In genomic region chr9:65859656-65860055, GRCm38 (mm10) we compare ENCODE assay signal across 24 mouse cellular contexts. TPM values are rescaled to one million over a fixed set of nuclear protein-coding genes. Genes with fewer than 3 reads are reported as not detected.
DNase-seq lines count a peak whose midpoint lies in the region; ATAC-seq and TF ChIP-seq lines count a peak whose summit lies in the region.
"Had no signal": no experiment of that assay in that cellular context is flagged by ENCODE, and none has a peak within 500 bp of the region (broad histone marks: within the 10 kb centered on the region; RNA-seq: fewer than 3 reads in every experiment).

No protein-coding gene starts in this region.

- 57% methylated on average over 1 of the region's 1 CpGs for WGBS in forebrain, embryonic 14.5 days
- WGBS in forebrain, embryonic 15.5 days: 67% methylated on average over 1 of the region's 1 CpGs

- TF ChIP-seq POLR2A in brain, embryonic 14.5 days (IDR thresholded peaks at IDR 0.05; ENCODE audit: borderline replicate concordance, extremely low read depth, insufficient read depth, insufficient read length, poor library complexity, severe bottlenecking): no peak

- H3K9me3 ChIP-seq in forebrain, embryonic 14.5 days (replicated peaks; ENCODE audit: control insufficient read depth, low read length): no peaks in the 10 kb centered on the region
- no peaks in the 10 kb centered on the region for H3K9me3 ChIP-seq in forebrain, embryonic 15.5 days
- H3K9me3 ChIP-seq: embryonic facial prominence, embryonic 10.5 days; forebrain, embryonic 13.5 days; heart, embryonic 10.5 days; hindbrain, embryonic 12.5 days had no signal

- peak; percentile 7 for DNase-seq in forebrain, embryonic 14.5 days (ENCODE audit: low spot score)
- peak; percentile 15 for DNase-seq in brain, embryonic 14.5 days (ENCODE audit: low read depth)
- DNase-seq in cerebellum, adult 8-10 months: peak; percentile 25
- DNase-seq in cerebellum, postnatal 14 days: peak; percentile 26 to 41
- DNase-seq in layer of hippocampus, adult 11-12 months (ENCODE audit: low spot score): no peak
- DNase-seq in right cerebral cortex, postnatal 36 days (ENCODE audit: low spot score in 2 of 2): no peak
- DNase-seq in thymus, postnatal 0 days (ENCODE audit: low spot score): no peak
- DNase-seq: adrenal gland, postnatal 14 days; gastrocnemius, postnatal 10 days; heart, adult 18-20 months; heart, postnatal 10 days; heart, postnatal 4 days; kidney, adult 8-10 months had no signal

- H3K27me3 ChIP-seq in forebrain, embryonic 14.5 days (replicated peaks; ENCODE audit: control insufficient read depth, insufficient read depth, low read length): no peaks in the 10 kb centered on the region
- H3K27me3 ChIP-seq in forebrain, embryonic 15.5 days: no peaks in the 10 kb centered on the region
- H3K27me3 ChIP-seq: CH12.LX; forebrain, embryonic 13.5 days; hindbrain, embryonic 12.5 days; Patski had no signal

- ATAC-seq in forebrain, embryonic 14.5 days: no peak
- ATAC-seq in forebrain, embryonic 15.5 days (replicated peaks): no peak
- ATAC-seq: activated CD4-positive, CD25-positive, alpha-beta regulatory T cell, adult 4 months; forebrain, embryonic 13.5 days; hindbrain, embryonic 16.5 days; inflammation-experienced regulatory T-cells, adult 6 months; intestine, postnatal 0 days; Patski had no signal

- H3K4me1 ChIP-seq in forebrain, embryonic 14.5 days (ENCODE audit: control insufficient read depth, insufficient read depth, low read length): no peaks in the 10 kb centered on the region
- no peaks in the 10 kb centered on the region for H3K4me1 ChIP-seq in forebrain, embryonic 15.5 days
- H3K4me1 ChIP-seq: embryonic facial prominence, embryonic 10.5 days; forebrain, embryonic 13.5 days; heart, embryonic 10.5 days; hindbrain, embryonic 12.5 days had no signal

- H3K4me3 ChIP-seq in forebrain, embryonic 14.5 days (ENCODE audit: low read depth, low read length): no peak overlapping the region
- no peak overlapping the region for H3K4me3 ChIP-seq in forebrain, embryonic 15.5 days
- H3K4me3 ChIP-seq: embryonic facial prominence, embryonic 10.5 days; forebrain, embryonic 13.5 days; heart, embryonic 10.5 days; hindbrain, embryonic 12.5 days had no signal

- no peak overlapping the region for H3K9ac ChIP-seq in forebrain, embryonic 14.5 days (ENCODE audit: low read length)
- no peak overlapping the region for H3K9ac ChIP-seq in forebrain, embryonic 15.5 days (replicated peaks)
- H3K9ac ChIP-seq: forebrain, embryonic 13.5 days; hindbrain, embryonic 12.5 days had no signal

- no peak overlapping the region for H3K27ac ChIP-seq in forebrain, embryonic 14.5 days (ENCODE audit: low read depth, low read length)
- H3K27ac ChIP-seq in forebrain, embryonic 15.5 days (replicated peaks): no peak overlapping the region
- H3K27ac ChIP-seq: embryonic facial prominence, embryonic 10.5 days; forebrain, embryonic 13.5 days; heart, embryonic 10.5 days; hindbrain, embryonic 12.5 days had no signal

- H3K4me2 ChIP-seq in forebrain, embryonic 14.5 days (ENCODE audit: low read length): no peak overlapping the region
- no peak overlapping the region for H3K4me2 ChIP-seq in forebrain, embryonic 15.5 days (replicated peaks)
- H3K4me2 ChIP-seq: forebrain, embryonic 13.5 days; hindbrain, embryonic 12.5 days had no signal

- TF ChIP-seq CTCF in brain, embryonic 14.5 days (IDR thresholded peaks at IDR 0.05; ENCODE audit: borderline replicate concordance, extremely low read depth, insufficient read depth, insufficient read length): no peak

- H3K36me3 ChIP-seq in forebrain, embryonic 14.5 days (ENCODE audit: control insufficient read depth, insufficient read depth, low read length): peaks cover 38% of the 10 kb centered on the region
- peaks cover 28% of the 10 kb centered on the region for H3K36me3 ChIP-seq in forebrain, embryonic 15.5 days

RNA-seq across cellular contexts. Expression of gene Pclaf, which starts 30.4 kb away (rescaled TPM):
- 57.3 and 59.0 TPM in 2 replicates for polyA plus RNA-seq in forebrain, embryonic 14.5 days (2014; fragmentation: Nextera tagmentation; extraction: Ambion mirVana)
- polyA plus RNA-seq in forebrain, embryonic 15.5 days (2015; fragmentation: Nextera tagmentation; extraction: Ambion mirVana): 81.0 and 86.0 TPM in 2 replicates
- 27.5 and 37.6 TPM in 2 replicates for polyA plus RNA-seq in brain, embryonic 14.5 days (2012; rRNA removed)
- polyA plus RNA-seq in thymus, postnatal 0 days (2015; fragmentation: Nextera tagmentation; extraction: Ambion mirVana): 317 and 358 TPM in 2 replicates

RNA-seq across cellular contexts. Expression of gene Zfp609, which starts 32.3 kb away (rescaled TPM):
- polyA plus RNA-seq in forebrain, embryonic 14.5 days (2014; fragmentation: Nextera tagmentation; extraction: Ambion mirVana): 7.4 and 8.8 TPM in 2 replicates
- polyA plus RNA-seq in forebrain, embryonic 15.5 days (2015; fragmentation: Nextera tagmentation; extraction: Ambion mirVana): 8.9 and 10.1 TPM in 2 replicates
- 17.9 and 35.4 TPM in 2 replicates for polyA plus RNA-seq in brain, embryonic 14.5 days (2012; rRNA removed)
- 1.6 and 2.0 TPM in 2 replicates for polyA plus RNA-seq in thymus, postnatal 0 days (2015; fragmentation: Nextera tagmentation; extraction: Ambion mirVana)

RNA-seq across cellular contexts. Expression of gene Trip4, which starts 48.9 kb away (rescaled TPM):
- polyA plus RNA-seq in forebrain, embryonic 14.5 days (2014; fragmentation: Nextera tagmentation; extraction: Ambion mirVana): 25.5 and 29.4 TPM in 2 replicates
- polyA plus RNA-seq in forebrain, embryonic 15.5 days (2015; fragmentation: Nextera tagmentation; extraction: Ambion mirVana): 26.6 and 27.4 TPM in 2 replicates
- 16.3 and 24.1 TPM in 2 replicates for polyA plus RNA-seq in brain, embryonic 14.5 days (2012; rRNA removed)
- 20.8 and 22.7 TPM in 2 replicates for polyA plus RNA-seq in thymus, postnatal 0 days (2015; fragmentation: Nextera tagmentation; extraction: Ambion mirVana)

RNA-seq across cellular contexts. Expression of gene Csnk1g1, which starts 49.1 kb away (rescaled TPM):
- polyA plus RNA-seq in forebrain, embryonic 14.5 days (2014; fragmentation: Nextera tagmentation; extraction: Ambion mirVana): 21.1 and 24.2 TPM in 2 replicates
- 22.8 and 23.4 TPM in 2 replicates for polyA plus RNA-seq in forebrain, embryonic 15.5 days (2015; fragmentation: Nextera tagmentation; extraction: Ambion mirVana)
- polyA plus RNA-seq in brain, embryonic 14.5 days (2012; rRNA removed): 17.3 and 26.9 TPM in 2 replicates
- 10.5 and 14.6 TPM in 2 replicates for polyA plus RNA-seq in thymus, postnatal 0 days (2015; fragmentation: Nextera tagmentation; extraction: Ambion mirVana)

Comparison
In these comparisons a context has a peak if more than half of its experiments do, and no peak if none do; other contexts are left out.
1. DNase-seq: peak in forebrain, embryonic 14.5 days (single experiment), brain, embryonic 14.5 days (single experiment), cerebellum, adult 8-10 months (single experiment) and cerebellum, postnatal 14 days (2 of 2); none in layer of hippocampus, adult 11-12 months (single experiment), right cerebral cortex, postnatal 36 days (0 of 2) and thymus, postnatal 0 days (single experiment).